Mouse (Mus musculus) liver, embryonic 14.5 days (tissue): ENCODE measurements around the gene Deaf1. TPM values are rescaled to one million over a fixed set of nuclear protein-coding genes. Genes with fewer than 3 reads are reported as not detected.

Experiments used
- ATAC-seq: fragments of 200-750 bp; cut with Nextera tagmentation; 2 replicates; pipeline ENCODE4 v1.8.0; 2017; ENCODE audit warnings: moderate number of reproducible peaks, mild to moderate bottlenecking, moderate library complexity; ENCODE audit not compliant: insufficient read depth
- DNase-seq, 3 experiments: peaks; one replicate each; pipeline ENCODE4 v3.0.0-alpha.2; 2012 to 2013; ENCODE audit warnings: low read depth in 3 of 3, low spot score in 3 of 3
- H3K27ac ChIP-seq: fragments of 300-500 bp; sonication (generic); 2 replicates; pipeline ENCODE4 v1.5.1; 2014; ENCODE audit warnings: moderate library complexity, mild to moderate bottlenecking, control low read depth, inconsistent platforms
- H3K27me3 ChIP-seq: fragments of 300-500 bp; sonication (generic); 2 replicates; pipeline ENCODE4 v1.6.1; 2014; ENCODE audit warnings: mild to moderate bottlenecking, low read length, moderate library complexity; ENCODE audit not compliant: control insufficient read depth, insufficient read depth
- H3K36me3 ChIP-seq: fragments of 300-500 bp; sonication (generic); replicated peaks from 2 replicates; pipeline ENCODE4 v1.6.1; 2014; ENCODE audit warnings: low read depth; ENCODE audit not compliant: control insufficient read depth, insufficient read depth
- H3K4me1 ChIP-seq, 2 experiments: fragments of 200-500 bp in 1 of 2; fragments of 300-500 bp in 1 of 2; sonication (generic) in 1 of 2; replicated peaks; 2 replicates each; pipeline ENCODE4 v1.6.1; 2012 to 2014; ENCODE audit warnings: antibody characterized with exemption in 1 of 2, inconsistent platforms in 1 of 2, low read length in 1 of 2; ENCODE audit not compliant: control insufficient read depth in 2 of 2, insufficient read depth in 2 of 2
- H3K4me2 ChIP-seq: fragments of 300-500 bp; sonication (generic); 2 replicates; pipeline ENCODE4 v1.6.1; 2014; ENCODE audit warnings: low read depth, mild to moderate bottlenecking, control low read depth, moderate library complexity
- H3K4me3 ChIP-seq, 2 experiments: fragments of 200-500 bp in 1 of 2; fragments of 300-500 bp in 1 of 2; sonication (generic) in 1 of 2; 2 replicates each; pipeline ENCODE4 v1.5.1; 2012 to 2014; ENCODE audit warnings: low read depth in 2 of 2, low read length in 2 of 2, mild to moderate bottlenecking in 2 of 2, control low read depth in 1 of 2, inconsistent platforms in 1 of 2, moderate library complexity in 1 of 2; ENCODE audit not compliant: insufficient read depth in 1 of 2
- H3K9ac ChIP-seq: fragments of 300-500 bp; sonication (generic); replicated peaks from 2 replicates; pipeline ENCODE4 v1.6.1; 2014; ENCODE audit warnings: mild to moderate bottlenecking, control low read depth, moderate library complexity
- H3K9me3 ChIP-seq: fragments of 300-500 bp; sonication (generic); 2 replicates; pipeline ENCODE4 v1.6.1; 2016; ENCODE audit warnings: low read length, mixed read lengths; ENCODE audit not compliant: control insufficient read depth
- CTCF ChIP-seq: IDR thresholded peaks from 2 replicates; pipeline ENCODE4 v1.5.1; 2016; ENCODE audit warnings: antibody characterized with exemption, low read depth, control low read depth
- EP300 ChIP-seq: IDR thresholded peaks from 2 replicates; pipeline ENCODE4 v1.6.1; 2016; ENCODE audit warnings: antibody characterized with exemption, low read depth
- WGBS: fragments of 180-500 bp; shearing (Covaris S2); extraction: QIAGEN DNeasy Blood & Tissue Kit; methylation state at CpG from one replicate; pipeline ENCODE4 v1.1.7; 2014; ENCODE audit not compliant: insufficient replicate concordance; 5-methylcytosine and 5-hydroxymethylcytosine counted together
- polyA plus RNA-seq, 2 experiments: library from polyadenylated mRNA; depleted of rRNA in 1 of 2; stranded (reverse) in 1 of 2; unstranded in 1 of 2; fragments of >200 nt; fragmentation: Nextera tagmentation in 1 of 2; extraction: Ambion mirVana in 1 of 2; gene quantifications; 2 replicates each; pipeline versions ENCODE4 v1.2.1 to v1.2.3; 2012 to 2014

The Deaf1 gene
- polyA plus RNA-seq, 2 experiments: 7.8 to 11.1 TPM

GRCm38 (mm10) chr7:141324686-141325085, 2.8 kb downstream of the Deaf1 start:
- peaks cover 36% of the 10 kb centered on the region for H3K36me3 ChIP-seq
- H3K9ac ChIP-seq: no peak overlapping the region
- ATAC-seq (no peak), DNase-seq (no peak)
- H3K27ac ChIP-seq: no peak overlapping the region
- TF ChIP-seq CTCF (no peak), EP300 (no peak)
- no peak overlapping the region for H3K4me2 ChIP-seq
- no peaks in the 10 kb centered on the region for H3K27me3 ChIP-seq
- H3K4me1 ChIP-seq: peaks cover 19 to 23% of the 10 kb centered on the region in 2 experiments
- WGBS: 76% methylated on average over 1 of the region's 1 CpGs
- H3K9me3 ChIP-seq: no peaks in the 10 kb centered on the region
- H3K4me3 ChIP-seq: no peak overlapping the region

DNA sequence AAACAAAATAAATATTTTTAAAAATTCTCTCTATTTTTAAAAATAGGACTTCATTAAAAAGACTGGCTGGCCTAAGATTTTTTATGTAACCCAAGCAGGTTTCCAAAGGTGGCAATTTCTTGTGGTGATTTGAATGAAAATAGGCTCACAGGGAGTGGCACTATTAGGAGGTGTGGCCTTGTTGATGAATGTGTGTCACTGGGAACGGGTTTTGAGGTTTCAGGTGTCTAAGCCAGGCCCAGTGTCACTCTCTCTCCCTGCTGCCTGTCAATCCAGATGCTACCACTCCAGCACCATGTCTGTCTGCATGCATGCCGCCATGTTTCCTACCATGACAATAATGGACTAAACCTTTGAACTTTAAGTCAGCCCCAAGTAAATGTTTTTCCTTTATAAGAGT, 8.0 kb downstream of the Deaf1 start:
- ATAC-seq (no peak), DNase-seq (no peak)
- no peaks in the 10 kb centered on the region for H3K4me1 ChIP-seq
- H3K9ac ChIP-seq: no peak overlapping the region
- 69% methylated on average over 2 of the region's 2 CpGs for WGBS
- peaks cover 62% of the 10 kb centered on the region for H3K36me3 ChIP-seq
- H3K9me3 ChIP-seq: no peaks in the 10 kb centered on the region
- TF ChIP-seq CTCF (no peak), EP300 (no peak)
- H3K4me3 ChIP-seq: no peak overlapping the region
- no peak overlapping the region for H3K4me2 ChIP-seq
- no peak overlapping the region for H3K27ac ChIP-seq
- H3K27me3 ChIP-seq: no peaks in the 10 kb centered on the region

GRCm38 (mm10) chr7:141317619-141318132, 9.8 kb downstream of the Deaf1 start:
- no peak overlapping the region for H3K4me3 ChIP-seq
- no peak overlapping the region for H3K4me2 ChIP-seq
- DNase-seq (no peak), ATAC-seq (no peak)
- H3K27ac ChIP-seq: no peak overlapping the region
- peaks cover 67% of the 10 kb centered on the region for H3K36me3 ChIP-seq
- no peaks in the 10 kb centered on the region for H3K27me3 ChIP-seq
- H3K9ac ChIP-seq: no peak overlapping the region
- no peaks in the 10 kb centered on the region for H3K9me3 ChIP-seq
- no peaks in the 10 kb centered on the region for H3K4me1 ChIP-seq
- WGBS: 67% methylated on average over 1 of the region's 1 CpGs
- TF ChIP-seq CTCF: no peak
- TF ChIP-seq EP300: no peak

GRCm38 (mm10) chr7:141315974-141316373, 11.5 kb downstream of the Deaf1 start:
- Histone ChIP-seq H3K9ac (no peak overlapping the region), H3K4me3 (no peak overlapping the region), H3K36me3 (peaks cover 62% of the 10 kb centered on the region), H3K4me2 (no peak overlapping the region), H3K4me1 (no peaks in the 10 kb centered on the region), H3K27me3 (no peaks in the 10 kb centered on the region), H3K9me3 (no peaks in the 10 kb centered on the region), H3K27ac (no peak overlapping the region)
- DNase-seq (no peak), ATAC-seq (no peak; the same call in 1 of the 2 replicates)
- WGBS: 73% methylated on average over 5 of the region's 5 CpGs
- TF ChIP-seq EP300 (no peak), CTCF (peak; percentile 74)

DNA sequence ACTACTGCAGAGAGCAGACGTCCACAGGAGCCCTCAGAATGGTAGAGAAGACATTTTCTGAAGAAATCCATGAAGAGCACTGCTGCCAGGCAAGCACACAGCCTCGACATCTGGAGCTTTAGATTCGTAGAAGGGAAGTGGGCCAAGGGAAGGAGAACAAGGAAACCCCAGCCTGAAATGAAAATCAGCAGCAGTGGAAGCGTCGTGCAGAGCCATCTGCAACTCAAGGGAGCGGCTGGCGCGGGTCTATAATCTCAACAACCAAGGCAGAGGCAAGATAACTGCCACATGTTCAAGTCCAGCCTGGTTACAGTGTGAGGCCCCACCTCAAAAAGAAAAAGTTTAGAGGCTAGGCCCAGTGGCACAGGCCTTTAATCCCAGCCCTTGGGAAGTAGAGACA, 12.4 kb downstream of the Deaf1 start:
- no peaks in the 10 kb centered on the region for H3K9me3 ChIP-seq
- no peak overlapping the region; the same call in 1 of the 2 replicates for H3K9ac ChIP-seq
- DNase-seq (no peak), ATAC-seq (no peak)
- H3K4me2 ChIP-seq: no peak overlapping the region
- no peaks in the 10 kb centered on the region for H3K27me3 ChIP-seq
- no peak overlapping the region for H3K27ac ChIP-seq
- TF ChIP-seq CTCF: no peak
- TF ChIP-seq EP300: no peak
- 60% methylated on average over 8 of the region's 8 CpGs for WGBS
- H3K36me3 ChIP-seq: peaks cover 62% of the 10 kb centered on the region
- H3K4me1 ChIP-seq: no peaks in the 10 kb centered on the region
- no peak overlapping the region for H3K4me3 ChIP-seq
